Mouse (Mus musculus): Measurements from ENCODE around the gene Fstl4.
"Not testable (repeated sequence)": the region's sequence is repeated elsewhere in the genome, so short reads cannot be mapped to it uniquely, and the experiment has no call there.

The Fstl4 gene

DNA sequence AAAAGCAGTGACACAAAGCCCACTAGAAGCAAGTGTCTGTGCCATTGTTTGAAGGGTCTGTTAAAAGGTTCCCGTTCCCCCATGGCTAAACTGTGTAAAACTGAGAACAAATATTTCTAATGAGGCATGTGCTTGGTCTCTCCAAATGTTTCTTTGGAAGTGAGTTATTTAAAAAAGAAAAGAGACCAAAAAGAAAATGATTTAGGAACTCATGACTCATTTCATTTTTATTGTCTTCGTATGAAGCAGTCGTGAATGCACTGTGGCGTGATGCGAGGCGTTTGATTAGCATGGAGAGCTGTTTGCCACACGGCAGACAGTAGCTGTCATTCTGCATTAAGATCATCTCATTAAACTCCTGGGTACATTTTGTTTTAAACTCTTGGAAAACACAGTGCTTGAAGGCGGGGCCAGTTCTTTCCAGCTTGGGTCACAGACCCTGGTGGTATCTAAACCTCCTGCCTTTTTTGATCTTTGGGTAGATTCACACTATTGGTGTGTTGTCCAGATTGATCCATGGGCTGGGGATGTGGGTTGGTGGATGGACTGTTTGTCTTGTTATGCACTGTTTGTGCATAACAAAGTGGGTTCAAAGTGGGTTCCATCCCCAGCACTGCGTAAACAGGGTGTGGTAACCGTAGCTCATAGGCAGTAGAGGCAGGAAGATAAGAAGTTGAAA is 376.4 kb downstream of the Fstl4 start:
- no peak for DNase-seq

GRCm38 (mm10) chr11:53143522-53143921 is 379.1 kb downstream of the Fstl4 start:
- DNase-seq, result peak; percentile 40 to 76

DNA sequence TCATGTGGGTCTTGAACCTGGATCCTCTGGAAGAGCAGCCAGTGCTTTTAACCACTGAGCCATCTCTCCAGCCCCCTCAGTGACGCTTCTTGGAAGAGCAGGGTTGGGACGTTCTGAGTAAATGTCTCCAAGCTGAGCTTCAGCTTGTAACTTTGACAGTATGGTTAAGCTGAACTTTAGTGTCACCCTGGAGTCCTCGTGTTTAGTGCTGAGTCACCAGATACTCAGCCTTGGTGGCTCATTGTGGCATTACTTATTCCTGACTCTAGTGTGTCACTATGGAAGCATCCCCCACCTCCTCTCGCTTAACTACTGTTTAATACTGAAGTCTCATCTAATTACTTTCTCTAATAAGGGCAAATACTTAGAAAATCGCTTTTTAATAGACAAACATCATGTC is 380.1 kb downstream of the Fstl4 start:
- DNase-seq, result no peak

DNA sequence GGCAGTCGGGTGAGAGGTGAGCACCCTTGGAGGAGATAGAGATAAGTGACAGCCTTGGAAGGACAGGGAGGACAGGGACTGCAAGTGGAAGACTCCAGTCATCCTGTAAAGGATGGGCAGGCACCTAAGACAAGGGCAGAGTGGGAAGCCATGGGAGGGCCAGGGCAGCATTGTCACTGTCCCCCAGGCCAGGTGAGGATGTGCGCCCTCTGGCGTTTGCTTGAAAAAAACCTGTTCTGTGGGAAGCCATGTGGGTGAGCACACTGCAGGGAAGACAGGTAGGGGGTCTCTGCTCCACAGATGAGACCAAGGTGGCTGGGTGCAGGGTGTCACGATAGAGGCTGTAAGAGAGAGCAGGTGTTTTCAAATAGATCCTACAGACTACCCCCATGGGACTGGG is 381.9 kb downstream of the Fstl4 start:
- peak; percentile 9 to 36 for DNase-seq

GRCm38 (mm10) chr11:53156463-53156862 is 392.0 kb downstream of the Fstl4 start:
- DNase-seq, result no peak

DNA sequence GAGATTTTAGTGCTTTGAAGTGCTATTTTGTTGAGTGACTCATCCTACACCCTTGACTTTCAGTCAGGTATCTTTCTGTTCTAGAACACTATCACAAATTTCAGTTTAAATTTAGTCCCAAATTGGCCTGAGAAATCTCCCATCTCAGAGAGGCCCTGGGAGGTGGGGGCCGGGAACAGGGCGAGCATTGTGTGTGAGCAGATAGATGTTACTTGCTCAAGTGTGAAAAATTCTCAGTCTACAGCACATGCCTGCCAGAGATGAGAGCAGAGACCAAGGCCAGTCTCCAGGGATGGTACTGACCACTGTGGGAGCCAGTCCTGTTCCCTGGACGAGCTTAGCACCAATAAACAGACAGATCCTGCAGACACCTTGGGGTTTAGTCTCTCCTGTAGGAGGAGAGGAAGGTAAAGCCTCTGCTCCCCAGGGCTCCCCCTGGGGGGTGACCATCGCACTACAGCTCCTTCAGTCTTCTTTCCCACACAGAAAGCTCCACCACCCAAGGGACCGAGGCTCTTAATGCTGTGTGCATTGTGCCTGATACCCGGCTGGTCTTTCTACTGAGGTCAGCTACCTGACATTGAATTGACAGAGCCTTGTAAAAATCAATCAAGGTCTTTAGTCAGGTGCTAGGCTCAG is 393.3 kb downstream of the Fstl4 start:
- no peak for DNase-seq

DNA sequence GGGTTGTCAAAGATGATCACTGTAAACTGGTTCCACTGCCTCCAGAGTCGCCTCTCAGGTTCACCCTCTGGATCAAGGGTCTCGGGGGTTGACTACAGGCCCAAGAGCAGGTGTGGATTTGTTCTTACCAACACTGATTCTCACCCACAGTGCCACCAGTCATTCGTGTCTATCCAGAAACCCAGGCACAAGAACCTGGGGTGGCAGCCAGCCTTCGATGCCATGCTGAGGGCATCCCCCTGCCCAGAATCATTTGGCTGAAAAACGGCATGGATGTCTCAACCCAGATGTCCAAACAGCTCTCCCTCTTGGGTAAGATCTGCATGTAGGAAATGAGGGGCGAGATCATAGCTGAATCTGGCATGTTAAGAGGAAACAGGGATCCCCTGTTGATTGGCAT is 398.0 kb downstream of the Fstl4 start:
- no peak for DNase-seq

DNA sequence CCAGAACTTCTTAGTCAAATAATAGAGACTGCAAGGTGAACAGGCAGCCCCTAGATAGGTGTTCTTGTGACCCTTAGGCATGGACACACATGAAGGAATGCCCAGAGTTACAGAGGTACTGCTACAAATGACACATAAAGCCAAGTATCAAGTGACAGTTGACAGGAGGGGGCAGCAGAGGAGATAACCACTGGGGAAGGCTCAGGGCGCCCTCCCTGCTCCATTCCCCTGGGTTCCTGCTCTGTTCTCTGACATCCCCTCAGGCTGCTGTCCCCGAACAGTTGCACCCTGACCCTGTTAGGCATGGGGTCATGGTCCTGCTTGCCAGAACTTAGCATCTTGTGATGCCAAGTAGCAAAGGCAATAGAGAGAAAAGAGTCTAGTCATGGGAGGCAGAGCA is 402.0 kb downstream of the Fstl4 start:
- no peak for DNase-seq

DNA sequence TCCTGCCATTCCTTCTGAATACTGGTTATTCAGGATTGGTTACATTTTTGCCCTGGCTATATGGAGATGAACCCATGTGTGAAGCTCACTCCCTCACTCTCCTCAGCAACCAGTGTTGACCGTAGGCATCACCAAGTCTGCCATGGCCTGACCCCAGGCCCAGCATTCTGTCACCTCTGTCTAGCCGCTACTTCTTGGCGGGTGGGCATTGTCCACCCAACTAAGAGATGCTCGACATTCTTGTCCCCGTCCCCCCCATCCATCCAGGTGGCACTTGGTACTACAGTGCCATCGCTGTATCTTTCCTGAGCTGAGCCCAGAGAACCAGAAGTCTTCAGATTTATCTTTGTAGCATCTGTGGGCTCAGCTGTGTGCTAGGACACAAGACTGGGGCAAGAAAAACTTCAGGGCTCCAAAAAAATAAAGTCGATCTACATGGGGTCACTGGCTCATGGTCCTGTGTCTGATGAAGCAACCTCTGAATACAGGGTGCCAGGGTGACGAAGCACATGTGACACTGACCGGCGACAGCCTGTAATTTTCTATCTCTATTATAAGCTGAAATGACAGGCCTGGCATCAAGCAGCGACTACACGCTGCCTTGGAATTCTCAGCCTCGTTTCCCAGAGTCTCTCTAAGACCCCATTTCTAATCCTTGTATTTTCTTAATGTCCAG is 417.9 kb downstream of the Fstl4 start:
- DNase-seq, result peak in 1 of 2 experiments; percentile 5

- DNase-seq, result peak; percentile 21 to 27
Observed at GRCm38 (mm10) chr11:53182858-53183257, 418.4 kb downstream of the Fstl4 start.

GRCm38 (mm10) chr11:53184046-53184445 is 419.6 kb downstream of the Fstl4 start:
- DNase-seq, result no peak

- DNase-seq, result no peak
Observed at GRCm38 (mm10) chr11:53184698-53185097, 420.3 kb downstream of the Fstl4 start.

- DNase-seq, result no peak
Observed at GRCm38 (mm10) chr11:53187427-53188140, 423.1 kb downstream of the Fstl4 start.

DNA sequence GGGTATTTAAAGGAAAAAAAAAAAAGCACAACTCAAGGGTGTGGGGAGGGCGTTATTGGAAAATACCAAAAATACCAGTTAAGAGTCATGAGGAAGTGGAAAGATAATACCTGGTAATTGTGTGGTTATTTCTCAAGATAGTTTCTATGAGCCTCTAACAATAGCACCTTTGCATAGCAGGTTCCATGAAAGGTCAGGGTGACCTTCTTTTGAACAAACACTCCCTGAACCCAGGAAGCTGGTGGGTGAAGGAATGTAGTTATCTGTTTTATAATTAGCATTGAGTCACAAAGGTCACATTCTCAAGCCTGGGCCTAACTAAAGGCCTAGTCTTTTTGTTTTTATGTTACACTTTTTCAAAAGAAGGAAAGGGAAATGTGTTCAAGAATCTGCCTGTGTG is 432.1 kb downstream of the Fstl4 start:
- DNase-seq, result not testable (repeated sequence)

- DNase-seq, result no peak
Observed at GRCm38 (mm10) chr11:53197111-53197510, 432.7 kb downstream of the Fstl4 start.

DNA sequence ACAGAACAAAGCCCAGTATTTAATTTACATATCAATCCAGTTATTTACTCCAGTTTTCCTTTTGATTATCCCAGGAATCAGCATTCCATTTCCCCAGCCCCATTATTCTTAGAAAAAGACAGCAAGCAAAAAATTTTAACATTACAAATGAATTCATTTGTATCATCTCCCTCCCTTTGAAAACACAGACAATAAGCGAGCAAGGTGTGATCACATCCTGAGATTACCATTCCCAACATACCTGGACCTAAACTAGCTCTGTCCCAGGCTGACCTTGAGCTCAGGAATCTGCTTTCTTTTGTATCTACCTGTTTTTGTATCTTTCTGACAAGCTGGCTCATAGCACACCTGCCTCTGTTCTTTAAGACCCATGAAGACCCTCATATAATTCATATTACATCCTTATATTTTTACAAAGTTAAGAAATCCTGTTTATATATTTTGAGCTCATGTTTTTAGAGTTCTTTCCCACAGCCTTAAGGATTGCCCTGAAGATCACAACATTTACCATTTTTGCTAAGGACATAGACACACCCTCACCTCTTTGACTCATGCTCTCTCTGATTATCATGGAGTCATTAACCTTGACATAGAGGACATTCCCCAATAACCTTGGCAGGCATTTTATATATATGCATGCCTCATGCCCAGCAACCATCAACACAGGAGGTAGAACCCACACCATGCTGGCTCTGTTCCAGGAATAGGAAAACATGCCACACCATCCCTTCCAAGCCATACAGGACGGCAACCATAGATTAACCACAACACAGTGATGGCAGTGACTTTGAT is 438.2 kb downstream of the Fstl4 start:
- no peak for DNase-seq

DNA sequence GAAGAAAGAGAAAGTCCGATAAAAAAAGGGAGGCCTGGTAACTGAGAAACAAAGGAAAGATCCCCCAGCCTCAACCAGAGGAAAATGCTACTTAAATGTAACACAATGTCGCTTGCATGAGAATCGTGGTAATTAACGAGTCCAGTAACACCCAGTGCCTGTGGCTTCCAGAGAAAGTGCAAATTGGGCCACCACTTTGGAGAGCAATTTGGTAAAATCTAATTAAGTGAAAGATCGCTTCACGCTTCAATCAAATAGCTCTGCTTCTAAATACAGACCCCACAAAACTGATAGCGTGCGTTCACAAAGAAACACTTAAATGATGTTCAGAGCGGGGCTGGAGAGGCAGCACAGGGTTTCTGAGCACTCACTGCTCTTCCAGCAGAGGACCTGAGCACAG is 446.4 kb downstream of the Fstl4 start:
- DNase-seq, result no peak

DNA sequence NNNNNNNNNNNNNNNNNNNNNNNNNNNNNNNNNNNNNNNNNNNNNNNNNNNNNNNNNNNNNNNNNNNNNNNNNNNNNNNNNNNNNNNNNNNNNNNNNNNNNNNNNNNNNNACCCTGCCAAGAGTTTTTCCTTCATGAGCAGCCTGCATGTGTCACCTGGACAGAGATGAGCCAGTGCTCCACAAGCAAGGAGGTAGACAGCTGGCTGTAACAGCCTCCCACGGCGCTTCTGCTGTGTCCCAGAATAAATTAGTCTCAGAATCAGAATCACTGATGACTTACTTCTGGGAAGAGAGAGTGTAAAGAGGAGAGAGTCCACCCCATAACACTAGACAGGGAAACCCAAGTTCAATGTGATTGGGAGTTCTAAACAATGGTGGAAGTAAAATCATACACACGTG is 464.6 kb downstream of the Fstl4 start:
- DNase-seq, result no peak

GRCm38 (mm10) chr11:53231836-53232235 is 467.4 kb downstream of the Fstl4 start:
- no peak for DNase-seq

GRCm38 (mm10) chr11:53233590-53233989 is 469.2 kb downstream of the Fstl4 start:
- no peak for DNase-seq

Measured in lung, adult 18-20 months (tissue).